Mouse (Mus musculus): ENCODE measurements around the gene Fxyd3.

Fxyd3 gene

GRCm38 (mm10) chr7:31076492-31076891 is at the start of gene Fxyd3:
Gene Fxyd3, minus strand, starts transcription at chr7:31076704.
- no peak for DNase-seq (ENCODE audit: low read depth, low spot score)

- no peak for DNase-seq (ENCODE audit: low read depth, low spot score)
These were observed 48.6 kb upstream of the Fxyd3 start for GRCm38 (mm10) chr7:31125116-31125515.

GRCm38 (mm10) chr7:31124381-31124780 is 47.9 kb upstream of the Fxyd3 start:
- no peak for DNase-seq (ENCODE audit: low read depth, low spot score)

GRCm38 (mm10) chr7:31123697-31124096 is 47.2 kb upstream of the Fxyd3 start:
- DNase-seq (ENCODE audit: low read depth, low spot score): no peak

- no peak for DNase-seq (ENCODE audit: low read depth, low spot score)
These were observed 46.4 kb upstream of the Fxyd3 start for GRCm38 (mm10) chr7:31122641-31123631.

- DNase-seq (ENCODE audit: low read depth, low spot score): no peak
These were observed 43.1 kb upstream of the Fxyd3 start for GRCm38 (mm10) chr7:31119556-31119955.

- DNase-seq (ENCODE audit: low read depth, low spot score): no peak
These were observed 42.0 kb upstream of the Fxyd3 start for GRCm38 (mm10) chr7:31118486-31118885.

- DNase-seq (ENCODE audit: low read depth, low spot score): no peak
These were observed 41.0 kb upstream of the Fxyd3 start for GRCm38 (mm10) chr7:31117465-31117864.

- peak; percentile 81 for DNase-seq (ENCODE audit: low read depth, low spot score)
These were observed 40.2 kb upstream of the Fxyd3 start for GRCm38 (mm10) chr7:31116721-31117145.

- no peak for DNase-seq (ENCODE audit: low read depth, low spot score)
These were observed 39.1 kb upstream of the Fxyd3 start for GRCm38 (mm10) chr7:31115587-31116043.

GRCm38 (mm10) chr7:31115182-31115581 is 38.7 kb upstream of the Fxyd3 start, which contains the start of gene Hpn:
Gene Hpn, minus strand, starts transcription at chr7:31115290.
- DNase-seq (ENCODE audit: low read depth, low spot score): no peak

GRCm38 (mm10) chr7:31114646-31115045 is 38.1 kb upstream of the Fxyd3 start:
- DNase-seq (ENCODE audit: low read depth, low spot score): no peak

- no peak for DNase-seq (ENCODE audit: low read depth, low spot score)
These were observed 37.3 kb upstream of the Fxyd3 start for GRCm38 (mm10) chr7:31113800-31114199.

- DNase-seq (ENCODE audit: low read depth, low spot score): no peak
These were observed 35.5 kb upstream of the Fxyd3 start for GRCm38 (mm10) chr7:31112036-31112435.

- no peak for DNase-seq (ENCODE audit: low read depth, low spot score)
These were observed 34.4 kb upstream of the Fxyd3 start for GRCm38 (mm10) chr7:31110861-31111385.

GRCm38 (mm10) chr7:31109796-31110195 is 33.3 kb upstream of the Fxyd3 start:
- no peak for DNase-seq (ENCODE audit: low read depth, low spot score)

- no peak for DNase-seq (ENCODE audit: low read depth, low spot score)
These were observed 32.6 kb upstream of the Fxyd3 start for GRCm38 (mm10) chr7:31109091-31109490.

GRCm38 (mm10) chr7:31107781-31108180 is 31.3 kb upstream of the Fxyd3 start:
- DNase-seq (ENCODE audit: low read depth, low spot score): no peak

- no peak for DNase-seq (ENCODE audit: low read depth, low spot score)
These were observed 29.7 kb upstream of the Fxyd3 start for GRCm38 (mm10) chr7:31106166-31106565.

GRCm38 (mm10) chr7:31105061-31105768 is 28.7 kb upstream of the Fxyd3 start:
- DNase-seq (ENCODE audit: low read depth, low spot score): no peak

GRCm38 (mm10) chr7:31100786-31101185 is 24.3 kb upstream of the Fxyd3 start:
- no peak for DNase-seq (ENCODE audit: low read depth, low spot score)

- DNase-seq (ENCODE audit: low read depth, low spot score): peak; percentile 30
These were observed 23.1 kb upstream of the Fxyd3 start for GRCm38 (mm10) chr7:31099612-31099982.
